Mouse (Mus musculus) left cerebral cortex, adult 11 months (tissue): ENCODE results near the gene Hoxa6.

ENCODE experiments used
- DNase-seq: peaks from one replicate; pipeline ENCODE4 v3.0.0; 2022; ENCODE audit warnings: low spot score

Gene Hoxa6

GRCm38 (mm10) chr6:52176391-52176790, 32.1 kb downstream of the Hoxa6 start:
- no peak for DNase-seq

- DNase-seq, result no peak
Observed at GRCm38 (mm10) chr6:52175864-52176263, 32.7 kb downstream of the Hoxa6 start.

- DNase-seq, result no peak
Observed at GRCm38 (mm10) chr6:52174968-52175751, 33.4 kb downstream of the Hoxa6 start.

- DNase-seq, result no peak
Observed at GRCm38 (mm10) chr6:52173648-52174047, 34.9 kb downstream of the Hoxa6 start.

- no peak for DNase-seq
Observed at GRCm38 (mm10) chr6:52172501-52172900, 36.0 kb downstream of the Hoxa6 start.

- no peak for DNase-seq
Observed at GRCm38 (mm10) chr6:52171938-52172337, 36.6 kb downstream of the Hoxa6 start.

GRCm38 (mm10) chr6:52171331-52171730, 37.2 kb downstream of the Hoxa6 start:
- DNase-seq, result no peak

GRCm38 (mm10) chr6:52170898-52171223, 37.7 kb downstream of the Hoxa6 start:
- no peak for DNase-seq

- no peak for DNase-seq
Observed at GRCm38 (mm10) chr6:52170166-52170897, 38.2 kb downstream of the Hoxa6 start.

GRCm38 (mm10) chr6:52169499-52170165, 38.9 kb downstream of the Hoxa6 start:
- DNase-seq, result no peak

GRCm38 (mm10) chr6:52168191-52169055, 40.1 kb downstream of the Hoxa6 start:
- no peak for DNase-seq

GRCm38 (mm10) chr6:52167736-52168161, 40.8 kb downstream of the Hoxa6 start:
- DNase-seq, result no peak

GRCm38 (mm10) chr6:52167176-52167575, 41.3 kb downstream of the Hoxa6 start:
- no peak for DNase-seq

GRCm38 (mm10) chr6:52166431-52167077, 42.0 kb downstream of the Hoxa6 start:
- no peak for DNase-seq

GRCm38 (mm10) chr6:52165441-52166370, 42.8 kb downstream of the Hoxa6 start:
- DNase-seq, result no peak

GRCm38 (mm10) chr6:52164626-52165440, 43.7 kb downstream of the Hoxa6 start, which contains the start of gene Hoxa2:
Gene Hoxa2, minus strand, starts transcription at chr6:52164831.
- no peak for DNase-seq

GRCm38 (mm10) chr6:52164051-52164625, 44.4 kb downstream of the Hoxa6 start:
- DNase-seq, result no peak

- DNase-seq, result no peak
Observed at GRCm38 (mm10) chr6:52163366-52164031, 45.0 kb downstream of the Hoxa6 start.
